Mouse (Mus musculus) olfactory bulb, adult 2 months (tissue): Measurements from ENCODE around the gene Sec24c. TPM values are rescaled to one million over a fixed set of nuclear protein-coding genes. Genes with fewer than 3 reads are reported as not detected.

Experiments used
- H3K27ac ChIP-seq: fragments of 200-500 bp; 2 replicates; pipeline ENCODE4 v1.5.1; 2012; ENCODE audit warnings: low read depth, low read length; ENCODE audit not compliant: insufficient read depth
- H3K4me1 ChIP-seq: fragments of 200-500 bp; 2 replicates; pipeline ENCODE4 v1.6.1; 2012; ENCODE audit warnings: low read length; ENCODE audit not compliant: control insufficient read depth, insufficient read depth
- H3K4me3 ChIP-seq: fragments of 200-500 bp; 2 replicates; pipeline ENCODE4 v1.5.1; 2012; ENCODE audit warnings: mild to moderate bottlenecking, low read depth, low read length, moderate library complexity; ENCODE audit not compliant: insufficient read depth
- CTCF ChIP-seq: fragments of 200-500 bp; IDR thresholded peaks from 2 replicates; pipeline ENCODE4 v1.5.1; 2012; ENCODE audit warnings: low read depth, mild to moderate bottlenecking, low read length, moderate library complexity; ENCODE audit not compliant: insufficient read depth
- POLR2A ChIP-seq: fragments of 200-500 bp; IDR thresholded peaks from 2 replicates; pipeline ENCODE4 v1.6.1; 2012; ENCODE audit warnings: mild to moderate bottlenecking, low read depth, low read length, moderate library complexity; ENCODE audit not compliant: insufficient read depth
- WGBS: fragments of 180-500 bp; shearing (Covaris S2); methylation state at CpG from one replicate; pipeline ENCODE4 v1.1.7; 2018; 5-methylcytosine and 5-hydroxymethylcytosine counted together
- polyA plus RNA-seq: library from polyadenylated mRNA; stranded (reverse); fragments of >200 nt; gene quantifications from 2 replicates; pipeline ENCODE4 v1.2.4, GENCODE M21; 2012; ENCODE audit warnings: low replicate concordance; ENCODE audit not compliant: missing spikeins, insufficient read depth, insufficient read length

Gene Sec24c
- polyA plus RNA-seq, 1 experiment = 190 TPM

- no peak for TF ChIP-seq POLR2A
- no peak for TF ChIP-seq CTCF
- 15% methylated on average over 3 of the region's 3 CpGs for WGBS
- H3K4me1 ChIP-seq = peaks cover 20% of the 10 kb centered on the region
- no peak overlapping the region for H3K27ac ChIP-seq
- H3K4me3 ChIP-seq = no peak overlapping the region
Measured at GRCm38 (mm10) chr14:20664436-20664835, 9.7 kb upstream of the Sec24c start.

- Histone ChIP-seq H3K27ac (no peak overlapping the region), H3K4me3 (no peak overlapping the region), H3K4me1 (peaks cover 6% of the 10 kb centered on the region)
- no peak for TF ChIP-seq POLR2A
- TF ChIP-seq CTCF = no peak
- WGBS = 82% methylated on average over 1 of the region's 1 CpGs
Measured at GRCm38 (mm10) chr14:20667469-20667868, 6.6 kb upstream of the Sec24c start.

- Histone ChIP-seq H3K4me1 (peaks cover 6% of the 10 kb centered on the region), H3K27ac (no peak within 1 kb of the TSS), H3K4me3 (no peak within 1 kb of the TSS)
- WGBS = 74% methylated on average over 8 of the region's 8 CpGs
- TF ChIP-seq POLR2A (no peak), CTCF (no peak)
Measured at GRCm38 (mm10) chr14:20668154-20668810, 5.8 kb upstream of the Sec24c start, which contains the start of gene Synpo2l. Gene Synpo2l, minus strand, starts transcription at chr14:20668354.

- WGBS = 95% methylated on average over 2 of the region's 2 CpGs
- TF ChIP-seq CTCF (no peak), POLR2A (no peak)
- H3K27ac ChIP-seq = no peak overlapping the region
- H3K4me3 ChIP-seq = no peak overlapping the region
- H3K4me1 ChIP-seq = no peaks in the 10 kb centered on the region
Measured at GRCm38 (mm10) chr14:20672990-20673389, 1.1 kb upstream of the Sec24c start.

GRCm38 (mm10) chr14:20673735-20674063, 409 bp upstream of the Sec24c start:
- TF ChIP-seq CTCF = no peak
- TF ChIP-seq POLR2A = no peak
- WGBS = 6% methylated on average over 13 of the region's 13 CpGs
- Histone ChIP-seq H3K4me1 (no peaks in the 10 kb centered on the region), H3K4me3 (peak overlapping the region; percentile 50), H3K27ac (peak overlapping the region; percentile 79; the same call in 1 of the 2 replicates)

GRCm38 (mm10) chr14:20677906-20678305, 3.8 kb downstream of the Sec24c start:
- no peak overlapping the region for H3K4me3 ChIP-seq
- no peak overlapping the region for H3K27ac ChIP-seq
- 92% methylated on average over 4 of the region's 4 CpGs for WGBS
- H3K4me1 ChIP-seq = no peaks in the 10 kb centered on the region
- TF ChIP-seq POLR2A (no peak), CTCF (no peak)

- no peak for TF ChIP-seq POLR2A
- TF ChIP-seq CTCF = no peak
- Histone ChIP-seq H3K27ac (no peak overlapping the region), H3K4me3 (no peak overlapping the region), H3K4me1 (peaks cover 7% of the 10 kb centered on the region; the same call in 1 of the 2 replicates)
- WGBS = 92% methylated on average over 2 of the region's 2 CpGs
Measured at GRCm38 (mm10) chr14:20681742-20682141, 7.6 kb downstream of the Sec24c start.

- WGBS = 68% methylated on average over 3 of the region's 3 CpGs
- H3K4me1 ChIP-seq = peaks cover 7% of the 10 kb centered on the region; the same call in 1 of the 2 replicates
- TF ChIP-seq CTCF (no peak), POLR2A (no peak)
- H3K27ac ChIP-seq = no peak overlapping the region
- H3K4me3 ChIP-seq = no peak overlapping the region
Measured at GRCm38 (mm10) chr14:20682498-20682897, 8.4 kb downstream of the Sec24c start.

- Histone ChIP-seq H3K4me3 (no peak overlapping the region), H3K4me1 (peaks cover 10% of the 10 kb centered on the region; the same call in 1 of the 2 replicates), H3K27ac (peak overlapping the region; percentile 46; the same call in 1 of the 2 replicates)
- whole genome bisulfite sequencing = 51% methylated on average over 3 of the region's 3 CpGs
- TF ChIP-seq CTCF = no peak
- no peak for TF ChIP-seq POLR2A
Measured at GRCm38 (mm10) chr14:20686576-20686975, 12.5 kb downstream of the Sec24c start.

GRCm38 (mm10) chr14:20689009-20689408, 14.9 kb downstream of the Sec24c start:
- Histone ChIP-seq H3K4me1 (peaks cover 10% of the 10 kb centered on the region; the same call in 1 of the 2 replicates), H3K4me3 (no peak overlapping the region), H3K27ac (no peak overlapping the region)
- 77% methylated on average over 2 of the region's 2 CpGs for WGBS
- TF ChIP-seq POLR2A (no peak), CTCF (no peak)
